Mouse (Mus musculus) gastrocnemius, adult 18-20 months (tissue): ENCODE data around the gene Hsf2bp. TPM values are rescaled to one million over a fixed set of nuclear protein-coding genes. Genes with fewer than 3 reads are reported as not detected.

ENCODE experiments used
- DNase-seq: peaks from one replicate; pipeline ENCODE4 v3.0.0; 2021; ENCODE audit warnings: low spot score
- total RNA-seq, 2 experiments: library from RNA; stranded (reverse); gene quantifications; 2 replicates each; pipeline ENCODE4 v1.2.3; 2021

The Hsf2bp gene
- total RNA-seq, 2 experiments from 2014 or later = 0.55 to 0.57 TPM

- DNase-seq = no peak
These were observed 1.8 kb downstream of the Hsf2bp start for GRCm38 (mm10) chr17:32034322-32034721.

GRCm38 (mm10) chr17:32031684-32032083 lies 4.5 kb downstream of the Hsf2bp start:
- DNase-seq = no peak

GRCm38 (mm10) chr17:32028301-32028700 lies 7.8 kb downstream of the Hsf2bp start:
- DNase-seq = no peak

- DNase-seq = no peak
These were observed 8.5 kb downstream of the Hsf2bp start for GRCm38 (mm10) chr17:32027666-32028065.

- peak; percentile 73 for DNase-seq
These were observed 10.8 kb downstream of the Hsf2bp start for GRCm38 (mm10) chr17:32025386-32025785.

- DNase-seq = no peak
These were observed 11.5 kb downstream of the Hsf2bp start for GRCm38 (mm10) chr17:32024671-32025073.

- DNase-seq = peak; percentile 43
These were observed 13.1 kb downstream of the Hsf2bp start for GRCm38 (mm10) chr17:32023088-32023487.

- no peak for DNase-seq
These were observed 13.6 kb downstream of the Hsf2bp start for GRCm38 (mm10) chr17:32022551-32022950.

GRCm38 (mm10) chr17:32021981-32022380 lies 14.2 kb downstream of the Hsf2bp start:
- DNase-seq = no peak

- peak; percentile 65 for DNase-seq
These were observed 17.8 kb downstream of the Hsf2bp start for GRCm38 (mm10) chr17:32018127-32018894.

- DNase-seq = no peak
These were observed 19.7 kb downstream of the Hsf2bp start for GRCm38 (mm10) chr17:32016481-32016880.

GRCm38 (mm10) chr17:32013659-32014058 lies 22.5 kb downstream of the Hsf2bp start:
- DNase-seq = no peak

- DNase-seq = no peak
These were observed 23.9 kb downstream of the Hsf2bp start for GRCm38 (mm10) chr17:32012254-32012653.

- DNase-seq = no peak
These were observed 24.5 kb downstream of the Hsf2bp start for GRCm38 (mm10) chr17:32011694-32012093.

- DNase-seq = peak; percentile 38
These were observed 29.3 kb downstream of the Hsf2bp start for GRCm38 (mm10) chr17:32006800-32007199.

GRCm38 (mm10) chr17:32003251-32003650 lies 32.9 kb downstream of the Hsf2bp start:
- no peak for DNase-seq

- no peak for DNase-seq
These were observed 37.8 kb downstream of the Hsf2bp start for GRCm38 (mm10) chr17:31998351-31998750.

- no peak for DNase-seq
These were observed 39.8 kb downstream of the Hsf2bp start for GRCm38 (mm10) chr17:31996331-31996730.

GRCm38 (mm10) chr17:31995784-31996183 lies 40.4 kb downstream of the Hsf2bp start:
- DNase-seq = no peak

GRCm38 (mm10) chr17:31994132-31994531 lies 42.0 kb downstream of the Hsf2bp start:
- no peak for DNase-seq

- DNase-seq = no peak
These were observed 42.8 kb downstream of the Hsf2bp start for GRCm38 (mm10) chr17:31993354-31993753.

- DNase-seq = no peak
These were observed 44.1 kb downstream of the Hsf2bp start for GRCm38 (mm10) chr17:31992004-31992403.

- no peak for DNase-seq
These were observed 47.1 kb downstream of the Hsf2bp start for GRCm38 (mm10) chr17:31989035-31989434.
